Mouse (Mus musculus) heart, adult 2 months (tissue): Measurements from ENCODE around the gene Sema3a. TPM values are rescaled to one million over a fixed set of nuclear protein-coding genes. Genes with fewer than 3 reads are reported as not detected.

Source experiments
- DNase-seq, 2 experiments: peaks; one replicate each; pipeline ENCODE4 v3.0.0; 2021
- H3K27ac ChIP-seq: fragments of 200-600 bp; 2 replicates; pipeline ENCODE4 v1.8.1; 2022
- H3K27me3 ChIP-seq: fragments of 200-500 bp; 2 replicates; pipeline ENCODE4 v1.6.1; 2012; ENCODE audit warnings: mild to moderate bottlenecking, low read length, inconsistent platforms, mixed read lengths; ENCODE audit not compliant: control insufficient read depth, insufficient read depth
- H3K36me3 ChIP-seq: fragments of 200-500 bp; 2 replicates; pipeline ENCODE4 v1.6.1; 2012; ENCODE audit warnings: low read length, inconsistent platforms; ENCODE audit not compliant: control insufficient read depth, insufficient read depth
- H3K4me1 ChIP-seq: fragments of 200-500 bp; 2 replicates; pipeline ENCODE4 v1.6.1; 2011; ENCODE audit warnings: low read length; ENCODE audit not compliant: control insufficient read depth, insufficient read depth
- H3K4me3 ChIP-seq: fragments of 200-600 bp; 2 replicates; pipeline ENCODE4 v1.8.1; 2022
- H3K79me2 ChIP-seq: fragments of 200-500 bp; replicated peaks from 2 replicates; pipeline ENCODE4 v1.6.1; 2012; ENCODE audit warnings: mild to moderate bottlenecking, inconsistent platforms, low read length, moderate library complexity, mixed read lengths; ENCODE audit not compliant: control insufficient read depth, insufficient read depth
- H3K9ac ChIP-seq: fragments of 200-500 bp; 2 replicates; pipeline ENCODE4 v1.6.1; 2012; ENCODE audit warnings: low read depth, mild to moderate bottlenecking, control low read depth, inconsistent platforms, low read length, mixed read lengths
- CTCF ChIP-seq: fragments of 200-600 bp; IDR thresholded peaks from 2 replicates; pipeline ENCODE4 v1.8.1; 2022; ENCODE audit warnings: antibody characterized with exemption, mild to moderate bottlenecking, moderate library complexity
- EP300 ChIP-seq: fragments of 200-500 bp; IDR thresholded peaks from 2 replicates; pipeline ENCODE4 v1.6.1; 2011; ENCODE audit warnings: low read depth, low read length, control low read depth; ENCODE audit not compliant: insufficient read depth
- POLR2A ChIP-seq: fragments of 200-500 bp; IDR thresholded peaks from 2 replicates; pipeline ENCODE4 v1.6.1; 2011; ENCODE audit warnings: mild to moderate bottlenecking, low read depth, low read length, control low read depth; ENCODE audit not compliant: insufficient read depth
- WGBS: fragments of 180-500 bp; shearing (Covaris S2); methylation state at CpG from one replicate; pipeline ENCODE4 v1.1.7; 2018; 5-methylcytosine and 5-hydroxymethylcytosine counted together
- intact Hi-C: fragments of 180-260 bp; cut with DNase I; formaldehyde crosslinking; loops from one replicate; pipeline ENCODE4 v1.15.1; 2025
- polyA plus RNA-seq: library from polyadenylated mRNA; depleted of rRNA; stranded (reverse); fragments of >200 nt; gene quantifications from 2 replicates; pipeline ENCODE4 v1.2.3, GENCODE M21; 2012
- total RNA-seq, 2 experiments: library from RNA; stranded (reverse); gene quantifications; 2 replicates each; pipeline ENCODE4 v1.2.3; 2021

Gene Sema3a
- total and polyA plus RNA-seq, 3 experiments = 0.55 to 1.8 (median 1.4) TPM

GRCm38 (mm10) chr5:13624754-13625153 is 499.5 kb downstream of the Sema3a start:
- WGBS = 47% methylated on average over 5 of the region's 5 CpGs
- intact Hi-C loops = no loop called here
- no peak overlapping the region for H3K4me3 ChIP-seq
- H3K79me2 ChIP-seq = no peaks in the 10 kb centered on the region
- H3K27ac ChIP-seq = no peak overlapping the region
- H3K4me1 ChIP-seq = no peaks in the 10 kb centered on the region
- H3K36me3 ChIP-seq = no peaks in the 10 kb centered on the region
- no peaks in the 10 kb centered on the region for H3K27me3 ChIP-seq
- no peak for DNase-seq
- TF ChIP-seq CTCF = no peak
- no peak overlapping the region for H3K9ac ChIP-seq

DNA sequence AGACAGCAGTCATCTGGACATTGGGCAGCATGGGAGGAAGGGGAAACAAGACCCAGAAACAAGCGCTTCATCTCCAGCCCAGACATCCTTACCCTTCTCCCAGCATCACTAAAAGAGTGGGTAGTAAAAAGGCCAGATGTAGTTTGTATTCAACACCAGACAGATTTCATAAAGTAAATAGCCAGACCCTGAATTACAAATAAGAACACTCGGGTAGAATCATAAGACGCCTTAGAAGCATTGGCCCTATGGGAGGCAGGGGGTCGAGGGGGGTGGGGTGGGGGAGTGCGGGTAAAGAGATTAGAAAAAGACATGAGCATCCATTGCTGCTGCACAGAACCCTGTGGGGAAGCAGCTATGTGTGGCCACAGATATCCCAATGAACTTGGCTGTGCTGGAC is 500.9 kb downstream of the Sema3a start:
- no peak overlapping the region for H3K4me3 ChIP-seq
- DNase-seq = no peak
- intact Hi-C loops = no loop called here
- TF ChIP-seq POLR2A (no peak), EP300 (no peak), CTCF (no peak)
- H3K36me3 ChIP-seq = no peaks in the 10 kb centered on the region
- 68% methylated on average over 5 of the region's 5 CpGs for WGBS
- no peak overlapping the region for H3K9ac ChIP-seq
- no peak overlapping the region for H3K27ac ChIP-seq
- H3K27me3 ChIP-seq = no peaks in the 10 kb centered on the region
- no peaks in the 10 kb centered on the region for H3K79me2 ChIP-seq
- H3K4me1 ChIP-seq = no peaks in the 10 kb centered on the region

- no peak overlapping the region for H3K27ac ChIP-seq
- DNase-seq = peak; percentile 66 to 76
- peak overlapping the region; percentile 42 for H3K4me3 ChIP-seq
- H3K36me3 ChIP-seq = no peaks in the 10 kb centered on the region
- no peaks in the 10 kb centered on the region for H3K79me2 ChIP-seq
- no peaks in the 10 kb centered on the region for H3K27me3 ChIP-seq
- no peak overlapping the region for H3K9ac ChIP-seq
- WGBS = 10% methylated on average over 24 of the region's 24 CpGs
- no peaks in the 10 kb centered on the region for H3K4me1 ChIP-seq
- intact Hi-C loops = loop anchor here (1.0 to 2.0 kb wide), 2 partner anchors 224 to 1066 kb away; no protein-coding TSS in a partner anchor
- 0 out of 2 replicates have a peak, but pooled peaks have one; percentile 67 for TF ChIP-seq EP300
- TF ChIP-seq CTCF = peak; percentile 96
- no peak for TF ChIP-seq POLR2A
Measured at GRCm38 (mm10) chr5:13628606-13629311, 503.5 kb downstream of the Sema3a start.

DNA sequence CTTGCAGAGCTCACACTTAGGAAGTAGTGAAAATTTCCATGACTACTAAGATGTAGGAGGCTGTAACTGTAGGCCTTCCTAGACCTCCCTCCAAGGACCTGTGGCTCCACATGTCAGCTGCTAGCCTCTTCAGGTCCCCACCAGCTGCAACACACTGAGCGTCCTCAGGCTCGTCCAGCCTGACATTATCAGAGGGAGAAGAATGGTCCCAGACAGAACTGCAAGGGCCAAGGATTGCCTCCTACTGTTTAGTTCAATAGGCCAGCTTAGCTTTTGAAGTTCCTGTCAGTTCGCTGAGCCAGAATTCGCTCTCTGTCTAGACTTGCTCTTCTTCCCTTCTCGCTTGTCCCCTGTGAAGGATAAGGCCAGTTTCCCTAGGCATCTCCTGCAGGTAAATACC is 504.7 kb downstream of the Sema3a start:
- H3K9ac ChIP-seq = no peak overlapping the region
- H3K79me2 ChIP-seq = no peaks in the 10 kb centered on the region
- no peaks in the 10 kb centered on the region for H3K36me3 ChIP-seq
- 50% methylated on average over 5 of the region's 5 CpGs for WGBS
- no peaks in the 10 kb centered on the region for H3K27me3 ChIP-seq
- TF ChIP-seq EP300 (no peak), POLR2A (no peak), CTCF (no peak)
- H3K4me1 ChIP-seq = no peaks in the 10 kb centered on the region
- DNase-seq = no peak
- no peak overlapping the region for H3K27ac ChIP-seq
- H3K4me3 ChIP-seq = no peak overlapping the region
- intact Hi-C loops = loop anchor here (1.0 to 2.0 kb wide), 2 partner anchors 225 to 1068 kb away; no protein-coding TSS in a partner anchor

GRCm38 (mm10) chr5:13630692-13631091 is 505.5 kb downstream of the Sema3a start:
- H3K4me1 ChIP-seq = no peaks in the 10 kb centered on the region
- TF ChIP-seq CTCF (peak; percentile 49), POLR2A (no peak), EP300 (no peak)
- no peaks in the 10 kb centered on the region for H3K79me2 ChIP-seq
- no peaks in the 10 kb centered on the region for H3K27me3 ChIP-seq
- DNase-seq = no peak
- intact Hi-C loops = no loop called here
- H3K9ac ChIP-seq = no peak overlapping the region
- H3K4me3 ChIP-seq = no peak overlapping the region
- no peaks in the 10 kb centered on the region for H3K36me3 ChIP-seq
- H3K27ac ChIP-seq = no peak overlapping the region

GRCm38 (mm10) chr5:13636237-13636636 is 511.0 kb downstream of the Sema3a start:
- intact Hi-C loops = no loop called here
- Histone ChIP-seq H3K27ac (no peak overlapping the region), H3K4me3 (no peak overlapping the region), H3K9ac (no peak overlapping the region), H3K27me3 (no peaks in the 10 kb centered on the region), H3K79me2 (no peaks in the 10 kb centered on the region), H3K36me3 (no peaks in the 10 kb centered on the region), H3K4me1 (no peaks in the 10 kb centered on the region)
- TF ChIP-seq POLR2A (no peak), EP300 (no peak), CTCF (no peak)
- 59% methylated on average over 3 of the region's 3 CpGs for WGBS
- no peak for DNase-seq
